15 mouse cellular contexts compared by ENCODE assay signal in genomic region chr17:86798951-86799350, GRCm38 (mm10). TPM values are rescaled to one million over a fixed set of nuclear protein-coding genes. Genes with fewer than 3 reads are reported as not detected.
DNase-seq lines count a peak whose midpoint lies in the region; ATAC-seq and TF ChIP-seq lines count a peak whose summit lies in the region.
"Had no signal": no experiment of that assay in that cellular context is flagged by ENCODE, and none has a peak within 500 bp of the region (broad histone marks: within the 10 kb centered on the region; RNA-seq: fewer than 3 reads in every experiment).

No protein-coding gene starts in this region.

- no peak overlapping the region for H3K4me2 ChIP-seq in hindbrain, postnatal 0 days (ENCODE audit: low read depth, low read length)
- no peak overlapping the region for H3K4me2 ChIP-seq in lung, embryonic 16.5 days (ENCODE audit: low read depth, low read length)
- H3K4me2 ChIP-seq: midbrain, embryonic 15.5 days; neural tube, embryonic 12.5 days had no signal

- TF ChIP-seq CTCF in hindbrain, postnatal 0 days (IDR thresholded peaks at IDR 0.05; ENCODE audit: low read depth): no peak

- H3K9me3 ChIP-seq in hindbrain, embryonic 10.5 days: no peaks in the 10 kb centered on the region
- H3K9me3 ChIP-seq in hindbrain, postnatal 0 days (ENCODE audit: low read length): no peaks in the 10 kb centered on the region
- no peaks in the 10 kb centered on the region for H3K9me3 ChIP-seq in lung, embryonic 16.5 days (ENCODE audit: control insufficient read depth, low read length)
- H3K9me3 ChIP-seq: midbrain, embryonic 15.5 days; neural tube, embryonic 12.5 days had no signal

- no peak overlapping the region for H3K9ac ChIP-seq in hindbrain, postnatal 0 days (replicated peaks; ENCODE audit: low read length)
- H3K9ac ChIP-seq in lung, embryonic 16.5 days (ENCODE audit: low read length): no peak overlapping the region
- H3K9ac ChIP-seq: liver, postnatal 0 days; midbrain, embryonic 15.5 days; neural tube, embryonic 12.5 days had no signal

- peaks cover 19% of the 10 kb centered on the region for H3K4me1 ChIP-seq in hindbrain, embryonic 10.5 days (replicated peaks)
- 0 out of 2 replicates have a peak, but pooled peaks cover 9% of the 10 kb centered on the region for H3K4me1 ChIP-seq in hindbrain, postnatal 0 days (ENCODE audit: insufficient read depth, low read length)
- peaks cover 24% of the 10 kb centered on the region for H3K4me1 ChIP-seq in lung, embryonic 16.5 days (replicated peaks; ENCODE audit: control insufficient read depth, insufficient read depth, low read length)
- H3K4me1 ChIP-seq: neural tube, embryonic 12.5 days had no signal

- H3K36me3 ChIP-seq in hindbrain, embryonic 10.5 days: no peaks in the 10 kb centered on the region
- H3K36me3 ChIP-seq in hindbrain, postnatal 0 days (ENCODE audit: insufficient read depth, low read length): no peaks in the 10 kb centered on the region
- H3K36me3 ChIP-seq in lung, embryonic 16.5 days (ENCODE audit: control insufficient read depth, insufficient read depth, low read length): no peaks in the 10 kb centered on the region
- H3K36me3 ChIP-seq: midbrain, embryonic 15.5 days; neural tube, embryonic 12.5 days had no signal

- H3K27me3 ChIP-seq in hindbrain, embryonic 10.5 days (ENCODE audit: insufficient read depth, poor library complexity, severe bottlenecking): no peaks in the 10 kb centered on the region
- no peaks in the 10 kb centered on the region for H3K27me3 ChIP-seq in hindbrain, postnatal 0 days (ENCODE audit: insufficient read depth, low read length)
- H3K27me3 ChIP-seq in lung, embryonic 16.5 days (ENCODE audit: control insufficient read depth, insufficient read depth, low read depth, low read length): no peaks in the 10 kb centered on the region
- H3K27me3 ChIP-seq: midbrain, embryonic 15.5 days; neural tube, embryonic 12.5 days had no signal

- H3K27ac ChIP-seq in hindbrain, embryonic 10.5 days: peak overlapping the region; percentile 35; the same call in 1 of the 2 replicates
- no peak overlapping the region for H3K27ac ChIP-seq in hindbrain, postnatal 0 days
- H3K27ac ChIP-seq in lung, embryonic 16.5 days (ENCODE audit: low read length): peak overlapping the region; percentile 80
- H3K27ac ChIP-seq: midbrain, embryonic 15.5 days; neural tube, embryonic 12.5 days had no signal

- 76% methylated on average over 11 of the region's 11 CpGs for WGBS in hindbrain, embryonic 10.5 days
- WGBS in hindbrain, postnatal 0 days: 64% methylated on average over 11 of the region's 11 CpGs
- 61% methylated on average over 11 of the region's 11 CpGs for WGBS in lung, embryonic 16.5 days

- DNase-seq in adrenal gland, postnatal 14 days: peak; percentile 44
- no peak for DNase-seq in adrenal gland, postnatal 25 days
- no peak for DNase-seq in hindbrain, embryonic 10.5 days (ENCODE audit: low spot score)
- no peak for DNase-seq in hindbrain, postnatal 0 days (ENCODE audit: low spot score)
- no peak for DNase-seq in lung, postnatal 14 days
- DNase-seq in left cerebral cortex, postnatal 14 days (ENCODE audit: low spot score in 2 of 2): no peak
- DNase-seq: cerebellum, adult 11-12 months; liver, postnatal 0 days; retina, postnatal 1 day; spleen, adult 18-20 months; thymus, adult 18-20 months had no signal

- H3K4me3 ChIP-seq in hindbrain, embryonic 10.5 days: no peak overlapping the region
- H3K4me3 ChIP-seq in hindbrain, postnatal 0 days (ENCODE audit: low read length): no peak overlapping the region
- no peak overlapping the region for H3K4me3 ChIP-seq in lung, embryonic 16.5 days (ENCODE audit: low read length)
- H3K4me3 ChIP-seq: midbrain, embryonic 15.5 days; neural tube, embryonic 12.5 days had no signal

- intact Hi-C loops in left cerebral cortex, postnatal 14 days (cut with DNase I): no loop called here

- no peak for ATAC-seq in hindbrain, postnatal 0 days
- no peak for ATAC-seq in lung, embryonic 16.5 days (ENCODE audit: low read depth)
- ATAC-seq in megakaryocyte progenitor cell, adult 5-6 weeks (replicated peaks; ENCODE audit: poor library complexity): peak; percentile 26; the same call in 1 of the 2 replicates
- ATAC-seq: midbrain, embryonic 15.5 days had no signal

RNA-seq across cellular contexts. Expression of gene Epas1, which starts 45.5 kb away (rescaled TPM):
- total RNA-seq in adrenal gland, postnatal 14 days (2021): 226 TPM in 2 replicates
- total RNA-seq in adrenal gland, postnatal 25 days (2021): 174 and 183 TPM in 2 replicates
- 2.4 and 2.9 TPM in 2 replicates for polyA plus RNA-seq in hindbrain, embryonic 10.5 days (2016; fragmentation: Nextera tagmentation; extraction: Ambion mirVana)
- total RNA-seq in hindbrain, postnatal 0 days (2014; rRNA removed): 16.7 and 18.1 TPM in 2 replicates
- 5.3 and 5.6 TPM in 2 replicates for polyA plus RNA-seq in hindbrain, postnatal 0 days (2015; fragmentation: Nextera tagmentation; extraction: Ambion mirVana)
- polyA plus RNA-seq in lung, embryonic 16.5 days (2015; fragmentation: Nextera tagmentation; extraction: Ambion mirVana): 13.7 and 14.5 TPM in 2 replicates
- total RNA-seq in megakaryocyte progenitor cell, adult 5-6 weeks (2015): 0.02 TPM in 1 of 2 replicates, not detected in the other
- total RNA-seq in megakaryocyte progenitor cell, adult 5-6 weeks (2017): not detected in 2 replicates
- total RNA-seq in left cerebral cortex, postnatal 14 days (2021): 10 to 100 TPM; 90.1 to 93.8 TPM

Comparison
In these comparisons a context has a peak if more than half of its experiments do, and no peak if none do; other contexts are left out.
1. RNA of gene Epas1, which starts 45.5 kb away (total RNA-seq): 226 TPM in adrenal gland, postnatal 14 days, 174 to 183 TPM in adrenal gland, postnatal 25 days, 90.1 to 93.8 TPM in left cerebral cortex, postnatal 14 days and 16.7 to 18.1 TPM in hindbrain, postnatal 0 days; 0.02 TPM in megakaryocyte progenitor cell, adult 5-6 weeks; every median in the first group is over 10 times any median in the second.